Mouse (Mus musculus) kidney, embryonic 15.5 days (tissue): Measurements from ENCODE around the gene Wnt10b. TPM values are rescaled to one million over a fixed set of nuclear protein-coding genes. Genes with fewer than 3 reads are reported as not detected.

Experiments used
- ATAC-seq: fragments of 200-750 bp; cut with Nextera tagmentation; replicated peaks from 2 replicates; pipeline ENCODE4 v1.8.0; 2017; ENCODE audit warnings: moderate TSS enrichment; ENCODE audit not compliant: low FRiP score
- H3K27ac ChIP-seq: fragments of 300-500 bp; sonication (generic); 2 replicates; pipeline ENCODE4 v1.5.1; 2015; ENCODE audit warnings: mild to moderate bottlenecking, inconsistent platforms
- H3K27me3 ChIP-seq: fragments of 300-500 bp; sonication (generic); 2 replicates; pipeline ENCODE4 v1.6.1; 2015; ENCODE audit warnings: inconsistent platforms
- H3K36me3 ChIP-seq: fragments of 300-500 bp; sonication (generic); 2 replicates; pipeline ENCODE4 v1.6.1; 2015; ENCODE audit warnings: inconsistent platforms
- H3K4me1 ChIP-seq: fragments of 300-500 bp; sonication (generic); 2 replicates; pipeline ENCODE4 v1.6.1; 2015; ENCODE audit warnings: inconsistent platforms
- H3K4me2 ChIP-seq: fragments of 300-500 bp; sonication (generic); 2 replicates; pipeline ENCODE4 v1.6.1; 2015; ENCODE audit warnings: moderate library complexity, mild to moderate bottlenecking, inconsistent platforms
- H3K4me3 ChIP-seq: fragments of 300-500 bp; sonication (generic); replicated peaks from 2 replicates; pipeline ENCODE4 v1.5.1; 2015; ENCODE audit warnings: mild to moderate bottlenecking, inconsistent platforms
- H3K9ac ChIP-seq: fragments of 300-500 bp; sonication (generic); 2 replicates; pipeline ENCODE4 v1.6.1; 2015; ENCODE audit warnings: mild to moderate bottlenecking, inconsistent platforms
- H3K9me3 ChIP-seq: fragments of 300-500 bp; sonication (generic); replicated peaks from 2 replicates; pipeline ENCODE4 v1.6.1; 2016; ENCODE audit warnings: inconsistent platforms
- WGBS: fragments of 180-500 bp; shearing (Covaris S2); methylation state at CpG from one replicate; pipeline ENCODE4 v1.1.7; 2015; ENCODE audit warnings: mixed read lengths; 5-methylcytosine and 5-hydroxymethylcytosine counted together
- polyA plus RNA-seq: library from polyadenylated mRNA; unstranded; fragments of >200 nt; fragmentation: Nextera tagmentation; extraction: Ambion mirVana; gene quantifications from 2 replicates; pipeline ENCODE4 v1.2.1, GENCODE M21; 2015

Wnt10b gene
- polyA plus RNA-seq, 1 experiment from 2014 or later = 0.31 TPM

DNA sequence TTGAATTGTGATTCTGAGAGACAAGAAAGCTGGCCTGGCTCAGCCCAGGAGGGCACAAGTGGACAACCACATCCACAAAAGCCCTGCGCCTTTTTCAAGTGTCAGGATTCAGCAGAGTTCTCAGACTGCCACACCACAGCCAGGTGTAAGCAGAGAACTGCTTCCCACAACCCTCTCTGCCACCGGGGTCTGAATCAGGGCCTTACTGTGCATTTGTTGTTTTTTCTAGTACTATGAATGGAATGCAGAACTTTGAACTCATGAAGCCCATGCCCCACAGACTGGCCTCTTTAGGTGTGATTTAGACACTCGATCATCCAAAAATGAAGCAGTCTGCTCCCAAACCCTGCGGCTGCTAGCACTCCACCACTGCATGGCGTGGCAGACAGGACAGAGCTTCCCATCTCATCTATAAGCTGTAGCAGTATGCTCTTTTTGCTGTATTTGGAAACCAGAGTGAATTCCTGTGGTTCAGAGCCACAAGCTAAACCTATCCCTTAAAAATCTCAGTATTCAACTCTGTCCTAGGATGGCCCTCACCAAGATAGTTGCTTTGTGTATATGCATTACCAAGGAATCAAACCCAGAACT lies 43.9 kb downstream of the Wnt10b start:
- H3K4me3 ChIP-seq = no peak overlapping the region
- WGBS = 78% methylated on average over 5 of the region's 5 CpGs
- ATAC-seq = no peak
- no peaks in the 10 kb centered on the region for H3K27me3 ChIP-seq
- H3K27ac ChIP-seq = peak overlapping the region; percentile 52; the same call in 1 of the 2 replicates
- peaks cover 16% of the 10 kb centered on the region; the same call in 1 of the 2 replicates for H3K4me1 ChIP-seq
- no peak overlapping the region for H3K4me2 ChIP-seq
- no peak overlapping the region for H3K9ac ChIP-seq
- no peaks in the 10 kb centered on the region for H3K9me3 ChIP-seq
- H3K36me3 ChIP-seq = peaks cover 40% of the 10 kb centered on the region

DNA sequence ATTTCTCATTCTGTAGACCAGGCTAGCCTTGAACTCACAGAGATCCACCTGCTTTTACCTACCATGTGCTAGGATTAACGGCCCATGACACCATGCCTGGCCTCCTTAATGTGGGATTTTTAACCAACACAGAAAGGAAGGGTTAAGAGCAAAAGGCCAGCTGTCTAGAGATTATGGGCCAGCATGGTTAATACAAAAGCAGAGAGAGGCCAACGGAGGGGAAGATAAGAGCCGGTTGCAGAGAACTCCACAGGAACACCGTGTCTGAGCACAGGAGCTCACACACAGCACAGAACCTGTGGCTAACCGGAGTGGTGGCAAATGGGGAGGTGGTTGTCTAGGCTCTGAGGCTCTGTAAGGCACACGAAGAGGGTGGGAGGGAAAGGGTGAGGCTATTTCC lies 44.6 kb downstream of the Wnt10b start:
- Histone ChIP-seq H3K4me1 (peaks cover 18% of the 10 kb centered on the region; the same call in 1 of the 2 replicates), H3K9ac (no peak overlapping the region), H3K4me3 (no peak overlapping the region), H3K27ac (peak overlapping the region; percentile 52; the same call in 1 of the 2 replicates), H3K4me2 (no peak overlapping the region), H3K9me3 (no peaks in the 10 kb centered on the region), H3K36me3 (peaks cover 33% of the 10 kb centered on the region), H3K27me3 (no peaks in the 10 kb centered on the region)
- no peak for ATAC-seq
- WGBS = 65% methylated on average over 6 of the region's 6 CpGs

DNA sequence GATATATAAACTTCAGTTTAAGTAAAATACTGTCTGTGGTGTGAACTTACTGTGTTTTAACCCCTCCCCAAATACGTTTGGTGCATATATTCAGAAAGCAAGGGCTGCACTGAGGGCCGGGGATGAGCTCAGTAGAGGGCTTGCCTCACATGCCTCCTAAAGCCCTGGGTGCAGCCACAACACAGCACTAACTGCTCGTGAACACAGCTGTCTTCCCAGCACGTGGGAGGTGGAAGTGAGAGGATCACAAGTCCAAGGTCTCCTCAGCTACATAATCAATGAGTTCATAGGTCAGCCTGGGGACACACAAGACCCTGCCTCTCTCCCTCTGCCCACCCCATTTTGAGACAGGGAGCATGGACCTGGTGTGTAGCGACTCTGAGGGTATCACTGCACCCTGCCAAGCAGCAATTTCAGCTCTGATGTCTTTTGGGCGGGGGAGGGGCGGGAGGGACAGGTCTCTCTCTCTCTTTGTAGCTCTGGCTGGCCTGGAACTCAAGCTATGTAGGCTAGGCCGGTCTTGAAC lies 45.9 kb downstream of the Wnt10b start:
- Histone ChIP-seq H3K9ac (no peak overlapping the region), H3K27me3 (no peaks in the 10 kb centered on the region), H3K4me3 (no peak overlapping the region), H3K36me3 (peaks cover 23% of the 10 kb centered on the region), H3K4me1 (peaks cover 31% of the 10 kb centered on the region), H3K9me3 (no peaks in the 10 kb centered on the region), H3K27ac (no peak overlapping the region), H3K4me2 (no peak overlapping the region)
- 55% methylated on average over 8 of the region's 8 CpGs for WGBS
- no peak for ATAC-seq

DNA sequence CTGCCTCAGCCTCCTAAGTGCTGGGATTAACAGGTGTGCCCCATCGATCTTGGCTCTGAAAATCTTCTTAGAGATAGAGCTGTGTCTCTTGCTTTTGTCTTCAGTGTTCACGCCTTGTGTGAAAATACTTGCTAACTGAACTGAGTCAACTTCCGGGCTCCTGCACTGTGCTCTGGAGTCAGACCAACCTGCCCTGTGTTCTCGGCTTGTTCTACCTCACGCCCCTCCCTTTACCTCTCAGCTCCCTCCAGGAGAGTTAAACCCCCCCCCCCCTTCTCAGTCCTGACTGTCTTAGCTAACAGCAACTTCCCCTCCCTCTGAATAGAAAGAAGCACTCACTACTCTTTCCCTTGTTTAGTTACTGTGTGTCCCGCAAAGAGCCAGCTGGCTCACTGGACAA lies 47.2 kb downstream of the Wnt10b start:
- WGBS = 80% methylated on average over 6 of the region's 6 CpGs
- no peak overlapping the region for H3K27ac ChIP-seq
- 0 out of 2 replicates have a peak, but pooled peaks cover 6% of the 10 kb centered on the region for H3K27me3 ChIP-seq
- H3K9ac ChIP-seq = no peak overlapping the region
- peaks cover 41% of the 10 kb centered on the region for H3K4me1 ChIP-seq
- H3K36me3 ChIP-seq = peaks cover 10% of the 10 kb centered on the region
- H3K4me3 ChIP-seq = no peak overlapping the region
- H3K4me2 ChIP-seq = no peak overlapping the region
- no peaks in the 10 kb centered on the region for H3K9me3 ChIP-seq
- ATAC-seq = no peak

DNA sequence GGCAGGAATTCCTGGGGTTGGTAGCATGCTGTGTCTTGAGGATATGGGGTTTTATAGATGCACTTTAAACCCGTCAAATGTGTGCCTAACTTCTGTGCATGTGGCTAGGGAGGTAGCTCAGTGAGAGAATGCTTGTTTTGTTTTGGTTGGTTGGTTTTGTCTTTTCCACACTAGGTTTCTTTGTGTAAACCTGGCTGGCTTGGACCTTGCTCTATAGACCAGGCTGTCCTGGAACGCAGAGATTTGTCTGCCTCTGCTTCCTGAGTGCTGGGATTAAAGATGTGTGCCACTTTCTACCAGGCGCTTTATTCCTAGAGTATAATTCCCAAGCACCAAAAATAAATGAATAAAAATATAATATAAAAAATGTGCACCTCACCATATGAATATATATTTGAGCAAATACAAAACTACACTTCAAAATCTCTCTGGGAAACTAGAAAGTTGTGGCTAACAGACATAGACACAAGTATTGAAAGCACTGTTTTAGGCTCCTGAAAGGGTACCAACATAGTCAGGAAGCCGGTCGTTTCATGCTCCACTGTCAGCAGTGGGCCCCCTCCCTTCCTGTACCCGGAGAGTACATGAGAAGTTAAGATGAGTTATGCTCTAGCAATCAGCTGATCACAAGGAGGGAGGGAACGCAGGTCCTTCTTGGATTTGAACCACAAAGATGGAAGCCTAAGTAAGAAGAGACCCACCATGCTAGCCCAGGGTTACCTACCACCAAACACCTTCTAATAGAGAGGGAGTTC lies 48.0 kb downstream of the Wnt10b start:
- H3K4me2 ChIP-seq = no peak overlapping the region
- H3K9ac ChIP-seq = no peak overlapping the region
- H3K36me3 ChIP-seq = peaks cover 2% of the 10 kb centered on the region
- 35% methylated on average over 7 of the region's 7 CpGs for WGBS
- H3K4me3 ChIP-seq = no peak overlapping the region
- H3K27me3 ChIP-seq = 0 out of 2 replicates have a peak, but pooled peaks cover 6% of the 10 kb centered on the region
- no peaks in the 10 kb centered on the region for H3K9me3 ChIP-seq
- ATAC-seq = no peak
- H3K4me1 ChIP-seq = peaks cover 42% of the 10 kb centered on the region
- no peak overlapping the region for H3K27ac ChIP-seq

DNA sequence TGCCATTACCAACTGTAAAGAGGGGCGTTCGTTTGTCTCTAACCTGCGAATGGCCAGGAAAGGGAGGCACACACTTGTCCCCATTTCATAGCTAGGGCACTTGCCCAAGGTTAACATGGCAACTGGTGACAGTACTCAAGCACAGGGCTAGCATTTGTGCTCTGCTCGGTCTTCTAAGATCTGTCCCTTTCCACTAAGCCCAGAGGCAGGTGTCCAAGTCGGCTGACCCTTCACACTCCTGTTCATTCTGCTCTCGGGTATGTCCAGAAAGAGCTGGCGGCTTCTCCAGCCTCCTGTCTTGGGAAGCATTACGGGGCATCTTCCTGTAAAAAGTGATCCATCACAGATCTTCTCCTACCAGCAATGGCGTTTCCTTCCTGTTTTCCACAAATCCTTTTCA lies 49.6 kb downstream of the Wnt10b start:
- 21% methylated on average over 9 of the region's 9 CpGs for WGBS

DNA sequence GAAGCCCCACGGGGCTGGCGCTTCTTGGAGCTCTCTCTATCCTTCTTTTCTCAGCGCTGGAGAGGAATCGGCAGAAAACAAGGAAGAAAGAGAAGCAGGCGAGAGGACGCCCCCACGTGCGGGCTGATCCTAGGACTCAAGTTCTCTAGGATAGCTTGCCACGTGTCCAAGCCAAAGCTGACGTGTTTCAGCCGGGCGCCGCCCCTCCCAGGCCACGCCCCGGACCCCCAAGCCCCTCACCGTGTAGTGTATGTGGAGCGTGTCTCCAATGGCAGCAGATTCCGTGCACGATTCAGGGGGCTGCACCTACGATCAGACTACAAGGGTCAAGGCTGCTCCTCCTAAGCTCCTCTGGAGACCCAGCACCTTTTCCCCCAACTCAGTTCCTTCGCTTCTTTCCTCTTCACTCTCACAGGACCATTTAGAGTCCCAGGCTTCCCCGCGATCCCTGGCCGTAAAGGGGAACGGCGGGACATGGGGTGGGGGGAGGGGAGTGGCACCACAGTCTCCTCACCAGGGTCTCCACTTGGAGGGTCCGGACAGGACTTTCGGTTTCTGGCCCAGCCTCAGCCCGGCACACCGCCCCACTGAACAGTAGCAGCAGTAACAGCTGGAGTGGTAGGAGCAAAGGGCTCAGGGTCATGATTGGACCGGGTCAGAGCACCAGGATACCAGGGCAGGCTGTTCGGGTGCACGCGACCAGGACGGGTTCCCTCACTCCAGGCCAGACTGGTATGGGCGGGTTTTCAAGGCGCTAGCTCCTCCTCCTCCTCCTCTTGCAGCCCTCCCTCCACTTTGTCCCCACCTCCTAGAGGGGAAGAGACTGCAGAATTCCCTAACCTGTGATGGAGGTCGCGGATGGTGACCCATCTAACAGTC lies 50.3 kb downstream of the Wnt10b start, which contains the start of gene Fkbp11:
Gene Fkbp11, minus strand, starts transcription at position 756 of the 879 bp plus-strand sequence.
- Histone ChIP-seq H3K4me1 (peaks cover 55% of the 10 kb centered on the region), H3K4me2 (peak within 1 kb of the TSS; percentile 94), H3K9me3 (no peaks in the 10 kb centered on the region), H3K36me3 (no peaks in the 10 kb centered on the region), H3K4me3 (peak within 1 kb of the TSS; percentile 56), H3K27ac (no peak within 1 kb of the TSS), H3K27me3 (0 out of 2 replicates have a peak, but pooled peaks cover 6% of the 10 kb centered on the region), H3K9ac (peak within 1 kb of the TSS; percentile 56)
- whole genome bisulfite sequencing = under 1% methylated on average over 39 of the region's 39 CpGs
- peak; percentile 84 for ATAC-seq

More for the DNA sequence above, 49.6 kb downstream of the Wnt10b start:
- 0 out of 2 replicates have a peak, but pooled peaks cover 6% of the 10 kb centered on the region for H3K27me3 ChIP-seq
- ATAC-seq = no peak
- H3K4me3 ChIP-seq = peak overlapping the region; percentile 56
- no peak overlapping the region for H3K9ac ChIP-seq
- peak overlapping the region; percentile 94 for H3K4me2 ChIP-seq
- H3K36me3 ChIP-seq = no peaks in the 10 kb centered on the region
- H3K27ac ChIP-seq = no peak overlapping the region
- H3K9me3 ChIP-seq = no peaks in the 10 kb centered on the region
- peaks cover 50% of the 10 kb centered on the region for H3K4me1 ChIP-seq

DNA sequence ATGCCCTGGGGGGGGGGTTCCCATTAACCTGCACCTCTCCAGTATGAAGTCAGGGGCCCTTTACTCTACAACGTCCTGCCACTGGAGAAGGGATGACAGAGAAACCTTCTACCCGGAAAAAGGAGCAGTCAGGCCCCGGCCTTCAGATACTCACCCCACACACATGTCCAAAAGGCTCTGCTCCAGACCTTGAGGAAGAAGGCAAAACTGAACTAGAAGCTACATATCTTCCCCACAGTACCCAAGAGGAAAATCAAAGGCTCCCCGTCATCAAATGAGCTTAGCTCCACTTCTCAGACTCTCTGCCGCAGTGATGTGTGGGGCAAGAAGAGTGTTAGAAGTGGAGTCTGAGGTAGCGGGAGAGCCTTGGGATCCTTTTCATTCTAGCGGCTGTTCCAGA lies 51.2 kb downstream of the Wnt10b start:
- no peak for ATAC-seq
- peaks cover 60% of the 10 kb centered on the region for H3K4me1 ChIP-seq
- no peak overlapping the region for H3K27ac ChIP-seq
- 0 out of 2 replicates have a peak, but pooled peaks cover 6% of the 10 kb centered on the region for H3K27me3 ChIP-seq
- peak overlapping the region; percentile 56 for H3K4me3 ChIP-seq
- H3K4me2 ChIP-seq = peak overlapping the region; percentile 94
- no peaks in the 10 kb centered on the region for H3K36me3 ChIP-seq
- H3K9me3 ChIP-seq = no peaks in the 10 kb centered on the region
- WGBS = 40% methylated on average over 7 of the region's 7 CpGs
- H3K9ac ChIP-seq = peak overlapping the region; percentile 56

DNA sequence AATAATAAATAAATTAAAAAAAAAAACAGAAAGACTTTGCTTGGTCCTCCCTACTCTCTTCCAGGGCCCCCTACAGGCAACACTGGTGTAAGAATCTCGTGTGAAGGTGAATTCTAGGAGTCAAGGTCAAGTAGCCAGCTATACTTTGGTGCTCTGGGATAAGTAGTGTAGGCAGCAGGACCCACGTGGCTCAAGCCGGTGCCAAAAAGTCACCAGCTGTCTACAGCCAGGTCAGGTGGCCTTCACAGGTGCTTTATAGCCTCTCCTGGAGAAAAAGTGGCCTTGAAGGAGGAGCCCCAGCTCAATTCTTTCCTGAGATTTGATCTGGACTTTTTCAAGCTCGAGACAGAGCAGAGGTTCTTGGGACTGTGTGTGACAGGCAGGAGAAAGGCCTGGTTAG lies 51.9 kb downstream of the Wnt10b start:
- Histone ChIP-seq H3K4me2 (peak overlapping the region; percentile 94; the same call in 1 of the 2 replicates), H3K27me3 (0 out of 2 replicates have a peak, but pooled peaks cover 6% of the 10 kb centered on the region), H3K9me3 (no peaks in the 10 kb centered on the region), H3K27ac (no peak overlapping the region), H3K9ac (no peak overlapping the region), H3K4me1 (peaks cover 60% of the 10 kb centered on the region), H3K4me3 (no peak overlapping the region), H3K36me3 (no peaks in the 10 kb centered on the region)
- ATAC-seq = no peak
- WGBS = 69% methylated on average over 4 of the region's 4 CpGs

DNA sequence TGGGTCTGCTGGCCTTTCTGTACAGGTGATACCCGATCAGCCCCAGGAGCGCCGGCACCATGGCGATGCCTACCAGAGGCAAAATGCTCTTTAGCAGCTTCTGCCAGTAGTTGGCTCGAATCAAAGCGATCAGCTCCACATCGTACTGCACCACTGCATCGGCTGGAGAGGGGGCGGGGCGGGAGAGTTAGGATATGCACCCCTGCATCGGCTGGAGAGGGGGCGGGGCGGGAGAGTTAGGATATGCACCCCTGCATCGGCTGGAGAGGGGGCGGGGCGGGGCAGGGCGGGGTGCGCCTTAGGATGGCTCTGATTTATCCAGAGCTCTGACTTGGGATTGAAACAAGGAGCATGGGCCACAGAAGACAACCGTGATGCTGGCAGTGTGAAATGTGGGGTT lies 53.5 kb downstream of the Wnt10b start:
- ATAC-seq = no peak
- Histone ChIP-seq H3K9me3 (no peaks in the 10 kb centered on the region), H3K27me3 (peaks cover 10% of the 10 kb centered on the region; the same call in 1 of the 2 replicates), H3K4me1 (peaks cover 54% of the 10 kb centered on the region), H3K4me2 (peak overlapping the region; percentile 41), H3K27ac (no peak overlapping the region), H3K4me3 (peak overlapping the region; percentile 22), H3K9ac (no peak overlapping the region), H3K36me3 (no peaks in the 10 kb centered on the region)
- 24% methylated on average over 19 of the region's 19 CpGs for WGBS

DNA sequence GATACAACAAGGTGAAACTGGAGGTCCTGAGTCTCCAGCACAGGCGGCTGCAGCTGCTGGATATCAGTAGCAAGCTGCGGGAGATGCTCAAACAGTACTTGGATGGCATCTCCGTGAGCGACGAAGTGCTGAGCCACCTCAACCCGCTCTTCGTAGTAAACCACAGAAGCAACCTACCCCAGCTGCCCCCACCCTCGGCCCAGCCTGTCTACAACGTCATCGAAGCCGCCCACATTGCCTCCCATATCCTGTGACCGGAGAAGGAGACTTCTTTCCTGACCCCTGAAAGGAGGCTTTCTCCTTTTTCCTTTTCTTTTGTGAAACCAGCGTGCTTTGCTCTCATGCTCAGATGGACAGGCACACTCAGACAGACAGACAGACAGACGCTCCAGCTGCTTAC lies 55.1 kb downstream of the Wnt10b start:
- H3K4me1 ChIP-seq = peaks cover 48% of the 10 kb centered on the region
- no peak overlapping the region for H3K9ac ChIP-seq
- H3K9me3 ChIP-seq = no peaks in the 10 kb centered on the region
- 33% methylated on average over 14 of the region's 14 CpGs for WGBS
- H3K4me3 ChIP-seq = no peak overlapping the region
- H3K27me3 ChIP-seq = peaks cover 10% of the 10 kb centered on the region; the same call in 1 of the 2 replicates
- 0 out of 2 replicates have a peak, but pooled peaks have one; percentile 46 for ATAC-seq
- no peaks in the 10 kb centered on the region for H3K36me3 ChIP-seq
- H3K4me2 ChIP-seq = peak overlapping the region; percentile 41
- no peak overlapping the region for H3K27ac ChIP-seq
